Mouse (Mus musculus) bone marrow, adult 2 months (tissue): ENCODE data around the gene Traf1.

ENCODE experiments used
- CTCF ChIP-seq: fragments of 200-500 bp; IDR thresholded peaks from 2 replicates; pipeline ENCODE4 v1.5.1; 2011; ENCODE audit warnings: low read length, control low read depth; ENCODE audit not compliant: control insufficient read depth, insufficient read depth
- POLR2A ChIP-seq: fragments of 200-500 bp; IDR thresholded peaks from 2 replicates; pipeline ENCODE4 v1.6.1; 2011; ENCODE audit warnings: low read depth, mild to moderate bottlenecking, control low read depth, low read length, borderline replicate concordance; ENCODE audit not compliant: control insufficient read depth

- TF ChIP-seq CTCF (no peak), POLR2A (no peak)
Measured at GRCm38 (mm10) chr2:34973087-34973486, 11.5 kb upstream of the Traf1 start.
